Mouse (Mus musculus): ENCODE results near the gene Cox8c. TPM values are rescaled to one million over a fixed set of nuclear protein-coding genes. Genes with fewer than 3 reads are reported as not detected.

Gene Cox8c
- polyA plus RNA-seq, 1 experiment = not detected

- TF ChIP-seq CTCF (IDR thresholded peaks at IDR 0.05; ENCODE audit: extremely low read depth, insufficient read length, insufficient replicate concordance, low read depth, low read length) = peak; percentile 54; the same call in 1 of the 2 replicates
- no peak for TF ChIP-seq POLR2A (IDR thresholded peaks at IDR 0.05; ENCODE audit: low read depth, low read length)
- no peak overlapping the region for H3K27ac ChIP-seq (ENCODE audit: insufficient read depth, low read depth, low read length)
- no peaks in the 10 kb centered on the region for H3K27me3 ChIP-seq (ENCODE audit: control insufficient read depth, insufficient read depth, low read length)
- no peaks in the 10 kb centered on the region for H3K36me3 ChIP-seq (ENCODE audit: control insufficient read depth, insufficient read depth, low read length)
- no peak overlapping the region for H3K4me3 ChIP-seq (ENCODE audit: low read depth, low read length)
- H3K4me1 ChIP-seq (ENCODE audit: control insufficient read depth, insufficient read depth, insufficient read length, low read length) = no peaks in the 10 kb centered on the region
- WGBS = 25% methylated on average over 5 of the region's 5 CpGs
Measured at GRCm38 (mm10) chr12:102885735-102886134, 13.4 kb upstream of the Cox8c start.

DNA sequence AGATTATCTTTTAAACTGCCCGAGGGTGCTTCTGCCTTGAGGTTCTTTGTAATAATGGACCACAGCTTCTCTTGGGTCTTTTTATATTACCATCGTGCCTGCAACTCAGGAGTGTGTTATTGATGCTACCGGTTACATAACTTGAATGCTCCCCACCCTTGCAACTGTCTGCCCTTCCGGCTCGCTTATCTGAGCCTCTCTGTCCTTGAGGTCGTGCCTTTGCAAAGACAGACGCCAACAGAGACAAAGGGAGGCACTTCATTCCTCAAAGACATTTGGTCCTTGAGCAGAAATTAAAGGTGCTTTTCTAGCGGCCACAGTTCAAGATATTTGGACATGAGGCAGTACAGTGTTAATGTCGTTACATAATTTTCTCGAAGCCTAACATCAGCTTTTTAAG, 11.8 kb upstream of the Cox8c start:
- H3K27ac ChIP-seq (ENCODE audit: insufficient read depth, low read depth, low read length) = no peak overlapping the region
- no peaks in the 10 kb centered on the region for H3K4me1 ChIP-seq (ENCODE audit: control insufficient read depth, insufficient read depth, insufficient read length, low read length)
- no peak overlapping the region for H3K4me3 ChIP-seq (ENCODE audit: low read depth, low read length)
- H3K27me3 ChIP-seq (ENCODE audit: control insufficient read depth, insufficient read depth, low read length) = no peaks in the 10 kb centered on the region
- no peaks in the 10 kb centered on the region for H3K36me3 ChIP-seq (ENCODE audit: control insufficient read depth, insufficient read depth, low read length)
- 68% methylated on average over 10 of the region's 10 CpGs for WGBS
- TF ChIP-seq CTCF (IDR thresholded peaks at IDR 0.05; ENCODE audit: extremely low read depth, insufficient read length, insufficient replicate concordance, low read depth, low read length) (no peak), POLR2A (IDR thresholded peaks at IDR 0.05; ENCODE audit: low read depth, low read length) (no peak)

- H3K36me3 ChIP-seq (ENCODE audit: control insufficient read depth, insufficient read depth, low read length) = no peaks in the 10 kb centered on the region
- no peaks in the 10 kb centered on the region for H3K27me3 ChIP-seq (ENCODE audit: control insufficient read depth, insufficient read depth, low read length)
- no peak for TF ChIP-seq CTCF (IDR thresholded peaks at IDR 0.05; ENCODE audit: extremely low read depth, insufficient read length, insufficient replicate concordance, low read depth, low read length)
- TF ChIP-seq POLR2A (IDR thresholded peaks at IDR 0.05; ENCODE audit: low read depth, low read length) = no peak
- no peak overlapping the region for H3K27ac ChIP-seq (ENCODE audit: insufficient read depth, low read depth, low read length)
- 81% methylated on average over 5 of the region's 5 CpGs for WGBS
- H3K4me3 ChIP-seq (ENCODE audit: low read depth, low read length) = no peak overlapping the region
- H3K4me1 ChIP-seq (ENCODE audit: control insufficient read depth, insufficient read depth, insufficient read length, low read length) = no peaks in the 10 kb centered on the region
Measured at GRCm38 (mm10) chr12:102888568-102888967, 10.5 kb upstream of the Cox8c start.

- Histone ChIP-seq H3K4me3 (ENCODE audit: low read depth, low read length) (no peak overlapping the region), H3K27me3 (ENCODE audit: control insufficient read depth, insufficient read depth, low read length) (no peaks in the 10 kb centered on the region), H3K36me3 (ENCODE audit: control insufficient read depth, insufficient read depth, low read length) (no peaks in the 10 kb centered on the region), H3K4me1 (ENCODE audit: control insufficient read depth, insufficient read depth, insufficient read length, low read length) (no peaks in the 10 kb centered on the region), H3K27ac (ENCODE audit: insufficient read depth, low read depth, low read length) (no peak overlapping the region)
- TF ChIP-seq CTCF (IDR thresholded peaks at IDR 0.05; ENCODE audit: extremely low read depth, insufficient read length, insufficient replicate concordance, low read depth, low read length) (no peak), POLR2A (IDR thresholded peaks at IDR 0.05; ENCODE audit: low read depth, low read length) (no peak)
- WGBS = 28% methylated on average over 3 of the region's 3 CpGs
Measured at GRCm38 (mm10) chr12:102908191-102908590, 9.1 kb downstream of the Cox8c start.

GRCm38 (mm10) chr12:102916073-102916472, 17.0 kb downstream of the Cox8c start:
- 26% methylated on average over 2 of the region's 2 CpGs for WGBS
- Histone ChIP-seq H3K4me3 (ENCODE audit: low read depth, low read length) (no peak overlapping the region), H3K36me3 (ENCODE audit: control insufficient read depth, insufficient read depth, low read length) (no peaks in the 10 kb centered on the region), H3K27me3 (ENCODE audit: control insufficient read depth, insufficient read depth, low read length) (no peaks in the 10 kb centered on the region), H3K27ac (ENCODE audit: insufficient read depth, low read depth, low read length) (no peak overlapping the region), H3K4me1 (ENCODE audit: control insufficient read depth, insufficient read depth, insufficient read length, low read length) (no peaks in the 10 kb centered on the region)
- TF ChIP-seq POLR2A (IDR thresholded peaks at IDR 0.05; ENCODE audit: low read depth, low read length) = no peak
- TF ChIP-seq CTCF (IDR thresholded peaks at IDR 0.05; ENCODE audit: extremely low read depth, insufficient read length, insufficient replicate concordance, low read depth, low read length) = no peak

DNA sequence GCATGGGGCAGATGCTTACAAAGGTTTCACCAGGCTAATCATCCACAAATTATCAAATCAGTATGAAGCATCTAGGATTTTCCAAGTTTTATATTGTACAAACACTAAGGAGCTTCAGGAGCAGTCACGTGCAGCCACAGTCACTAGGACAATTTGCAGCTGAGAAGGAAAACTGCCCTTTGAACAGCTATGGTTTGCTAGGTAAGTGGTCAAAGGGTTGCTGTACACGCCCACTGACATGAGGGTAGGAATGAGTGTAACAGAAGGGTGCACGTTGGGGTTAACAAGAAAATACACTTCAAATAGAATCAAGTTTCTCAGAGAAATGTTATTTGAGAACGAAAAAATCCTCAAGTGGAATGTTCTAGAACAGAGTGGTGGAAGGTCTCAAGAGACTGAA, 30.6 kb downstream of the Cox8c start:
- no peak overlapping the region for H3K27ac ChIP-seq (ENCODE audit: insufficient read depth, low read depth, low read length)
- WGBS = 42% methylated on average over 4 of the region's 4 CpGs
- no peak for TF ChIP-seq CTCF (IDR thresholded peaks at IDR 0.05; ENCODE audit: extremely low read depth, insufficient read length, insufficient replicate concordance, low read depth, low read length)
- TF ChIP-seq POLR2A (IDR thresholded peaks at IDR 0.05; ENCODE audit: low read depth, low read length) = no peak

DNA sequence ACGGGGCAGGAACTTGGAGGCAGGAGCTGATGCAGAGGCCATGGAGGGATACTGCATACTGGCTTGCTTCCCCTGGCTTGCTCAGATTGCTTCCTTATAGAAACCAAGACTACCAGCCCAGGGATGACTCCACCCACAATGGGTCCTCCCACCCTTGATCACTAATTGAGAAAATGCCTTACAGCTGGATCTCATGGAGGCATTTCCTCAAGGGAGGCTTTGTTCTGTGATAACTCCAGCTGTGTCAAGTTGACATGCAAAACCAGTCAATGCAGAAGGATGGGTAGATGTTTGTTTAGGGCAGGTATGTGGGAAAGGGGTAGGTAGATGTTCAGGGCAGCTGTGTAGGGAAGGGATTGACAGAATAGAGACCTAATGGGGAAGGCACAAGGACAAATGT, 31.2 kb downstream of the Cox8c start:
- TF ChIP-seq CTCF (IDR thresholded peaks at IDR 0.05; ENCODE audit: extremely low read depth, insufficient read length, insufficient replicate concordance, low read depth, low read length) = no peak
- no peak for TF ChIP-seq POLR2A (IDR thresholded peaks at IDR 0.05; ENCODE audit: low read depth, low read length)
- H3K36me3 ChIP-seq (ENCODE audit: control insufficient read depth, insufficient read depth, low read length) = no peaks in the 10 kb centered on the region
- H3K4me3 ChIP-seq (ENCODE audit: low read depth, low read length) = no peak overlapping the region
- peaks cover 2% of the 10 kb centered on the region; the same call in 1 of the 2 replicates for H3K4me1 ChIP-seq (ENCODE audit: control insufficient read depth, insufficient read depth, insufficient read length, low read length)
- WGBS = 42% methylated on average over 1 of the region's 1 CpGs
- no peak overlapping the region for H3K27ac ChIP-seq (ENCODE audit: insufficient read depth, low read depth, low read length)
- no peaks in the 10 kb centered on the region for H3K27me3 ChIP-seq (ENCODE audit: control insufficient read depth, insufficient read depth, low read length)

More for the DNA sequence above, 30.6 kb downstream of the Cox8c start:
- H3K4me3 ChIP-seq (ENCODE audit: low read depth, low read length) = no peak overlapping the region
- peaks cover 2% of the 10 kb centered on the region; the same call in 1 of the 2 replicates for H3K4me1 ChIP-seq (ENCODE audit: control insufficient read depth, insufficient read depth, insufficient read length, low read length)
- no peaks in the 10 kb centered on the region for H3K36me3 ChIP-seq (ENCODE audit: control insufficient read depth, insufficient read depth, low read length)
- no peaks in the 10 kb centered on the region for H3K27me3 ChIP-seq (ENCODE audit: control insufficient read depth, insufficient read depth, low read length)

All from small intestine, adult 2 months (tissue).